Mouse (Mus musculus): Measurements from ENCODE around the gene Hoxc8. TPM values are rescaled to one million over a fixed set of nuclear protein-coding genes. Genes with fewer than 3 reads are reported as not detected.

Hoxc8 gene
- polyA plus RNA-seq, 1 experiment from 2014 or later: 1.0 TPM

- no peak overlapping the region; the same call in 1 of the 2 replicates for H3K4me3 ChIP-seq (ENCODE audit: low read depth, low read length)
- WGBS: 3% methylated on average over 16 of the region's 16 CpGs
- 0 out of 2 replicates have a peak, but pooled peaks cover 2% of the 10 kb centered on the region for H3K4me1 ChIP-seq (ENCODE audit: control insufficient read depth, insufficient read depth, low read length)
- no peak overlapping the region for H3K4me2 ChIP-seq (replicated peaks; ENCODE audit: low read depth, low read length)
- no peaks in the 10 kb centered on the region for H3K36me3 ChIP-seq (ENCODE audit: control insufficient read depth, insufficient read depth, low read length)
- no peak for ATAC-seq (ENCODE audit: insufficient number of reproducible peaks, insufficient read depth, low FRiP score, low read depth)
- H3K9me3 ChIP-seq (ENCODE audit: control insufficient read depth, low read depth, low read length): no peaks in the 10 kb centered on the region
- peaks cover 78% of the 10 kb centered on the region for H3K27me3 ChIP-seq (ENCODE audit: control insufficient read depth, insufficient read depth, low read length)
- no peak overlapping the region for H3K9ac ChIP-seq (replicated peaks; ENCODE audit: low read depth, low read length)
- H3K27ac ChIP-seq (ENCODE audit: low read length): no peak overlapping the region
Observed at GRCm38 (mm10) chr15:102977423-102977974, 12.9 kb upstream of the Hoxc8 start.

GRCm38 (mm10) chr15:102978615-102979515 is 11.5 kb upstream of the Hoxc8 start:
- H3K4me1 ChIP-seq (ENCODE audit: control insufficient read depth, insufficient read depth, low read length): 0 out of 2 replicates have a peak, but pooled peaks cover 2% of the 10 kb centered on the region
- H3K9ac ChIP-seq (replicated peaks; ENCODE audit: low read depth, low read length): no peak overlapping the region
- H3K27me3 ChIP-seq (ENCODE audit: control insufficient read depth, insufficient read depth, low read length): peaks cover 74% of the 10 kb centered on the region
- H3K9me3 ChIP-seq (ENCODE audit: control insufficient read depth, low read depth, low read length): no peaks in the 10 kb centered on the region
- no peak overlapping the region for H3K4me2 ChIP-seq (replicated peaks; ENCODE audit: low read depth, low read length)
- H3K27ac ChIP-seq (ENCODE audit: low read length): no peak overlapping the region
- H3K4me3 ChIP-seq (ENCODE audit: low read depth, low read length): no peak overlapping the region
- 6% methylated on average over 13 of the region's 13 CpGs for WGBS
- ATAC-seq (ENCODE audit: insufficient number of reproducible peaks, insufficient read depth, low FRiP score, low read depth): no peak
- no peaks in the 10 kb centered on the region for H3K36me3 ChIP-seq (ENCODE audit: control insufficient read depth, insufficient read depth, low read length)

GRCm38 (mm10) chr15:102979936-102980335 is 10.5 kb upstream of the Hoxc8 start:
- no peak overlapping the region for H3K4me3 ChIP-seq (ENCODE audit: low read depth, low read length)
- H3K27me3 ChIP-seq (ENCODE audit: control insufficient read depth, insufficient read depth, low read length): peaks cover 72% of the 10 kb centered on the region
- no peak overlapping the region for H3K9ac ChIP-seq (replicated peaks; ENCODE audit: low read depth, low read length)
- WGBS: 4% methylated on average over 1 of the region's 1 CpGs
- 0 out of 2 replicates have a peak, but pooled peaks cover 2% of the 10 kb centered on the region for H3K4me1 ChIP-seq (ENCODE audit: control insufficient read depth, insufficient read depth, low read length)
- H3K36me3 ChIP-seq (ENCODE audit: control insufficient read depth, insufficient read depth, low read length): no peaks in the 10 kb centered on the region
- no peak overlapping the region for H3K27ac ChIP-seq (ENCODE audit: low read length)
- no peaks in the 10 kb centered on the region for H3K9me3 ChIP-seq (ENCODE audit: control insufficient read depth, low read depth, low read length)
- ATAC-seq (ENCODE audit: insufficient number of reproducible peaks, insufficient read depth, low FRiP score, low read depth): no peak
- no peak overlapping the region for H3K4me2 ChIP-seq (replicated peaks; ENCODE audit: low read depth, low read length)

- Histone ChIP-seq H3K36me3 (ENCODE audit: control insufficient read depth, insufficient read depth, low read length) (no peaks in the 10 kb centered on the region), H3K9me3 (ENCODE audit: control insufficient read depth, low read depth, low read length) (no peaks in the 10 kb centered on the region), H3K9ac (replicated peaks; ENCODE audit: low read depth, low read length) (no peak overlapping the region), H3K4me2 (replicated peaks; ENCODE audit: low read depth, low read length) (no peak overlapping the region), H3K4me3 (ENCODE audit: low read depth, low read length) (no peak overlapping the region), H3K4me1 (ENCODE audit: control insufficient read depth, insufficient read depth, low read length) (0 out of 2 replicates have a peak, but pooled peaks cover 2% of the 10 kb centered on the region), H3K27me3 (ENCODE audit: control insufficient read depth, insufficient read depth, low read length) (peaks cover 73% of the 10 kb centered on the region), H3K27ac (ENCODE audit: low read length) (no peak overlapping the region)
- 5% methylated on average over 11 of the region's 11 CpGs for WGBS
- no peak for ATAC-seq (ENCODE audit: insufficient number of reproducible peaks, insufficient read depth, low FRiP score, low read depth)
Observed at GRCm38 (mm10) chr15:102980352-102980751, 10.1 kb upstream of the Hoxc8 start.

- H3K27me3 ChIP-seq (ENCODE audit: control insufficient read depth, insufficient read depth, low read length): peaks cover 76% of the 10 kb centered on the region
- WGBS: under 1% methylated on average over 14 of the region's 14 CpGs
- no peak overlapping the region for H3K27ac ChIP-seq (ENCODE audit: low read length)
- no peak for ATAC-seq (ENCODE audit: insufficient number of reproducible peaks, insufficient read depth, low FRiP score, low read depth)
- 0 out of 2 replicates have a peak, but pooled peaks cover 2% of the 10 kb centered on the region for H3K4me1 ChIP-seq (ENCODE audit: control insufficient read depth, insufficient read depth, low read length)
- no peak overlapping the region for H3K9ac ChIP-seq (replicated peaks; ENCODE audit: low read depth, low read length)
- H3K36me3 ChIP-seq (ENCODE audit: control insufficient read depth, insufficient read depth, low read length): no peaks in the 10 kb centered on the region
- H3K9me3 ChIP-seq (ENCODE audit: control insufficient read depth, low read depth, low read length): no peaks in the 10 kb centered on the region
- H3K4me3 ChIP-seq (ENCODE audit: low read depth, low read length): peak overlapping the region; percentile 17; the same call in 1 of the 2 replicates
- no peak overlapping the region; the same call in 1 of the 2 replicates for H3K4me2 ChIP-seq (replicated peaks; ENCODE audit: low read depth, low read length)
Observed at GRCm38 (mm10) chr15:102980912-102981311, 9.5 kb upstream of the Hoxc8 start.

GRCm38 (mm10) chr15:102981379-102982288 is 8.8 kb upstream of the Hoxc8 start:
- no peaks in the 10 kb centered on the region for H3K36me3 ChIP-seq (ENCODE audit: control insufficient read depth, insufficient read depth, low read length)
- under 1% methylated on average over 88 of the region's 88 CpGs for WGBS
- no peaks in the 10 kb centered on the region for H3K9me3 ChIP-seq (ENCODE audit: control insufficient read depth, low read depth, low read length)
- peak overlapping the region; percentile 36 for H3K4me2 ChIP-seq (replicated peaks; ENCODE audit: low read depth, low read length)
- H3K4me1 ChIP-seq (ENCODE audit: control insufficient read depth, insufficient read depth, low read length): 0 out of 2 replicates have a peak, but pooled peaks cover 2% of the 10 kb centered on the region
- no peak for ATAC-seq (ENCODE audit: insufficient number of reproducible peaks, insufficient read depth, low FRiP score, low read depth)
- no peak overlapping the region for H3K27ac ChIP-seq (ENCODE audit: low read length)
- peak overlapping the region; percentile 17 for H3K4me3 ChIP-seq (ENCODE audit: low read depth, low read length)
- no peak overlapping the region for H3K9ac ChIP-seq (replicated peaks; ENCODE audit: low read depth, low read length)
- peaks cover 78% of the 10 kb centered on the region for H3K27me3 ChIP-seq (ENCODE audit: control insufficient read depth, insufficient read depth, low read length)

GRCm38 (mm10) chr15:102983716-102984115 is 6.7 kb upstream of the Hoxc8 start:
- Histone ChIP-seq H3K4me2 (replicated peaks; ENCODE audit: low read depth, low read length) (no peak overlapping the region), H3K36me3 (ENCODE audit: control insufficient read depth, insufficient read depth, low read length) (no peaks in the 10 kb centered on the region), H3K9me3 (ENCODE audit: control insufficient read depth, low read depth, low read length) (no peaks in the 10 kb centered on the region), H3K27ac (ENCODE audit: low read length) (no peak overlapping the region), H3K9ac (replicated peaks; ENCODE audit: low read depth, low read length) (no peak overlapping the region), H3K4me1 (ENCODE audit: control insufficient read depth, insufficient read depth, low read length) (0 out of 2 replicates have a peak, but pooled peaks cover 2% of the 10 kb centered on the region), H3K27me3 (ENCODE audit: control insufficient read depth, insufficient read depth, low read length) (peaks cover 81% of the 10 kb centered on the region), H3K4me3 (ENCODE audit: low read depth, low read length) (no peak overlapping the region)
- 3% methylated on average over 12 of the region's 12 CpGs for WGBS
- no peak for ATAC-seq (ENCODE audit: insufficient number of reproducible peaks, insufficient read depth, low FRiP score, low read depth)

GRCm38 (mm10) chr15:102984521-102984920 is 5.9 kb upstream of the Hoxc8 start:
- ATAC-seq (ENCODE audit: insufficient number of reproducible peaks, insufficient read depth, low FRiP score, low read depth): no peak
- Histone ChIP-seq H3K4me3 (ENCODE audit: low read depth, low read length) (no peak overlapping the region), H3K27me3 (ENCODE audit: control insufficient read depth, insufficient read depth, low read length) (peaks cover 81% of the 10 kb centered on the region), H3K9ac (replicated peaks; ENCODE audit: low read depth, low read length) (no peak overlapping the region), H3K27ac (ENCODE audit: low read length) (no peak overlapping the region), H3K36me3 (ENCODE audit: control insufficient read depth, insufficient read depth, low read length) (no peaks in the 10 kb centered on the region), H3K4me2 (replicated peaks; ENCODE audit: low read depth, low read length) (no peak overlapping the region), H3K9me3 (ENCODE audit: control insufficient read depth, low read depth, low read length) (no peaks in the 10 kb centered on the region), H3K4me1 (ENCODE audit: control insufficient read depth, insufficient read depth, low read length) (0 out of 2 replicates have a peak, but pooled peaks cover 2% of the 10 kb centered on the region)
- 5% methylated on average over 10 of the region's 10 CpGs for WGBS
